Mouse (Mus musculus) neutrophil, adult 5-6 weeks (primary cell): Measurements from ENCODE around the gene Ttll4. TPM values are rescaled to one million over a fixed set of nuclear protein-coding genes. Genes with fewer than 3 reads are reported as not detected.

Experiments used
- ATAC-seq: fragments of 151-379, 151-347 bp; 2 replicates; pipeline ENCODE4 v1.8.0; 2017; ENCODE audit warnings: mild to moderate bottlenecking, moderate TSS enrichment; ENCODE audit not compliant: insufficient number of reproducible peaks, poor library complexity, low FRiP score, severe bottlenecking; ENCODE audit errors: extremely low read depth
- total RNA-seq: library from RNA; stranded (forward); fragments of 200-1000 nt; gene quantifications from 2 replicates; pipeline ENCODE4 v1.2.3, GENCODE M21; 2017

Ttll4 gene
- total RNA-seq, 1 experiment from 2014 or later: 19.0 TPM

DNA sequence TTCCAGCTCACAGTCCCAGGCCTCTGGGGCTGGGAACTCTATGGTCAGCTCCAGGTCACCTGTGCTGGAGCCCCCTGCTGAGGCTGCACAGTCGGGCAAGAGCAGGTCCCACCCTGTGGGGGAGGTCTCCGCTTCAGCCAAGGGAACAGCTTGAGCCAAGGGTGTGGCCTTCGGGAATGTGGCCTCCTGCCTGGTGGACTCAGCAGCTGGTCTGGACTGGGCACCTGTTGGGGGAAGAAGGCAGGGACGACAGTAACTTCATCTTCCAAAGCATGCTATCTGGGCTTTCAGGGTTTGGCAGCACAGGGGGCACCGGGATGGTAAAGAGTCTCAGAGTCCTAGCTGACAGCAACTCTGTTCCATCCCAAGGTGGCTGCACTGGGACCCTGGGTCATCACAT lies 85.8 kb downstream of the Ttll4 start:
- no peak for ATAC-seq

DNA sequence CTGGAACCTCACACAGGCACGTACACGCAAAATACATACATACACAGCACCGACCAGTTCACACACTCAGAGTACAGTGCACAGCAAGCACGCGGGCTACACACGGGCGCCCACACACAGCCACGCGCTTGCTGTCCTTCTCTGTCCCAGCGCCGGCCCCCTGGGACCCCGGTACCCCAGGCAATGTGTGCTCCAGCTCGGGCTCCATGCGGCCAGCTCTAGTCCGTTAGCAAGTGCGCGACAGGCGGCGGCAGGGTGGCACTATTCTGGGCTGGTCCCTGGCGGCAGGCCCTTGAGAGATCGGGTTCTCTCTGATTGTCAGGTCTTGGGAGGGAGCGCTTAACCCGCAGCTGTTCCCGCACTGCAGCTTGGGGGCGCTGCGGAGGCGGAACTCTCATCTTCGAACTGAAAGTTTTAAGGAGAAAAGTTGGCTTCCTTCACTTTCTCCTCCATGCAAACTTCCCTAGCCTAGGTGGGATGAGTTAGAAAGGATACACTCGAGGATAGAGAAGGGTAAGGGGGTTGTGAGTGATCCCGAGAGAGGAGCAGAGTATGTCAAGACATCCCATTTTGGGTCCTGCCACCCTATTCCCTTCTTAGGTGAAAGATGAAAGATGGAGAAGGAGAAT lies 87.2 kb downstream of the Ttll4 start, which contains the start of gene Prkag3:
TSS of gene Prkag3 (minus strand) at position 579 of the 629 bp plus-strand sequence.
- ATAC-seq: peak; percentile 46; the same call in 1 of the 2 replicates

DNA sequence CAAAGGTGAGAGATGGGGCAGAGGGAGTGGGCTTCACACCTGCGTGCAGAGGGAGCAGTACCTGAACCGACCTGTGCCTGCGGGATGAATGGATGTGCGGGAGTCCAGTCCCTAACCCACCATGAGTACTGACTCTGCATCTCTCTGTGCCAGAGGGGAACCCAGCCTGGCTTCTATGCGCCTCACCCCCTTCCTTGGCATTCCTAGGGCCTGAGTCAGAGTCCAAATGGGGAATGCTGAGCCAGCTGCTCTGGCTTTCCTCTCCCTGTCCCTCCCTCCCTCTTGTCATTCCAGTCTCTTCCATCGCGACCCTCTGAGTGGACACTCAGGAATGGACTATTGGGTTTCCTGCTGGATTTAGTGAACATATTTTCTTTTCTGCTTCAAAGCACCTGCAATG lies 87.8 kb downstream of the Ttll4 start:
- no peak for ATAC-seq

DNA sequence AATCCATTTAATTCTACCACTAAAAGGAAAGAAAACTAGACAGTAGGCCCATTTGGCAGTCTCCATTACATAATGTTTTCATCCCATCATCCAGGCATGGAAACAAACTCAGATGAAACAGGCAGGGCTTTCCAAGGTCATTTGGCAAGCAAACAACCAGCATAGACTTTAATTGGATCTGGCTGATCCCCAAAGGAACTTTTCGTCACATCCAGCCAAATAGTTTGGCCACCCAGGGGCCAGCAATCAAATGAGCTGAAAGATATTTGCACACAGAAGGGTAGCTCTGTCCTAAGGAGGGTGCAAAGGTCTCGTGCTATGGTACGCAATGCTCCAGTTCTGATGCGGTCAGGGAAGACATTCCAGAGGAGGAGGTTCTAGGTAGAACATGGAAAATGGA lies 89.1 kb downstream of the Ttll4 start:
- no peak for ATAC-seq

DNA sequence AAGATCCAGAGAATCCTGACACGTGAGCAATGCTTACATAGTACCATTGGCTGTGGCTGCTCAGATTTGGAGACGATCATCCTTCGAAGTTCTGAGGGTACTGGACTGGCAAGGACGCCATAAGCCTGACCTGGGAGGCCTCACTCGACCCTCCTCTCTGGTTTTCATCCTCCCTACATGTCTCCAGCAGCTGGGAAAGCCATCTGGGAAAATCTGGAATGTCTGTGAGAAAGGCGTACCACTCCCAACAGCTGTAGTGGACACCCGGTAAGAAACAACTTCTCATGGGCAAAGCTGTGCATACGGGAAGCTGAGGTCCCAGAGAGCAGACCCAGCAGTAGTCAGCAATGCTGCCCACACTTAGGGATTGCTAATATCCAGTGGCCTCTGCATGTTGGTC lies 90.6 kb downstream of the Ttll4 start:
- no peak for ATAC-seq

DNA sequence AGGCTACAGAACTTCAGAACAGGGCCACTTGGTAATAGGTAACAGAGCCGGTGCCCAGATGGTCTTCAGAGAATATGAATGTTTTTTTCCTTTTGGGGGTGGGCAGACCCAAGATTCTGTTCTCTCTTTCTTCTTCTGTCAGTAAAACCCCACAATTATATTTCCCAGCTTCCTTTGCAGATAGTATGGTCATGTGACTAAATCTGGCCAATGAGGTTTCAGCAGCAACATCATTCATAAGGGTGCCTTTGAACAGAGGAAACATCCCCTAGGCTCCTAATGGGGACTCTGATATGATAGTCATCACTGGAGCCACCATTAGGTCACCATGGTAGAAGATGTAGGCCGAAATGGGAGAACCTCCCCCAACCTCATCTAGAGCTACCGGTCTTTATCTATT lies 91.3 kb downstream of the Ttll4 start:
- ATAC-seq: no peak

Other genes starting within 250 kb of the Ttll4 start
- gene Cnot9, start 155.7 kb upstream of the Ttll4 start, total RNA-seq: 17.4 and 19.6 TPM in 2 replicates
- gene Plcd4, start 118.9 kb upstream of the Ttll4 start, total RNA-seq: 0.12 and 0.81 TPM in 2 replicates
- 27.5 and 31.3 TPM in 2 replicates for gene Usp37, start 117.5 kb upstream of the Ttll4 start, total RNA-seq
- gene Zfp142, start 73.5 kb upstream of the Ttll4 start, total RNA-seq: 18.7 and 21.5 TPM in 2 replicates
- 7.1 and 15.8 TPM in 2 replicates for gene Bcs1l, start 73.5 kb upstream of the Ttll4 start, total RNA-seq
- gene Rnf25, start 60.3 kb upstream of the Ttll4 start, total RNA-seq: 44.4 and 46.8 TPM in 2 replicates
- 0.70 and 0.98 TPM in 2 replicates for gene Stk36, start 60.3 kb upstream of the Ttll4 start, total RNA-seq
- gene Cyp27a1, start 51.8 kb downstream of the Ttll4 start, total RNA-seq: 37.6 and 45.0 TPM in 2 replicates
- gene Prkag3, start 87.5 kb downstream of the Ttll4 start, total RNA-seq: 0.23 TPM in 1 of 2 replicates, not detected in the other
- gene Wnt6, start 110.1 kb downstream of the Ttll4 start, total RNA-seq: not detected in 2 replicates
- not detected in 2 replicates for gene Wnt10a, start 129.8 kb downstream of the Ttll4 start, total RNA-seq
- not detected in 2 replicates for gene Cdk5r2, start 193.2 kb downstream of the Ttll4 start, total RNA-seq
- gene Fev, start 223.7 kb downstream of the Ttll4 start, total RNA-seq: not detected in 2 replicates
- gene Cryba2, start 231.4 kb downstream of the Ttll4 start, total RNA-seq: not detected in 2 replicates